Mouse (Mus musculus): ENCODE results near the gene Uqcrc2.
A peak's percentile ranks its signal among the peaks of the same experiment; 100 is the strongest.

The Uqcrc2 gene

DNA sequence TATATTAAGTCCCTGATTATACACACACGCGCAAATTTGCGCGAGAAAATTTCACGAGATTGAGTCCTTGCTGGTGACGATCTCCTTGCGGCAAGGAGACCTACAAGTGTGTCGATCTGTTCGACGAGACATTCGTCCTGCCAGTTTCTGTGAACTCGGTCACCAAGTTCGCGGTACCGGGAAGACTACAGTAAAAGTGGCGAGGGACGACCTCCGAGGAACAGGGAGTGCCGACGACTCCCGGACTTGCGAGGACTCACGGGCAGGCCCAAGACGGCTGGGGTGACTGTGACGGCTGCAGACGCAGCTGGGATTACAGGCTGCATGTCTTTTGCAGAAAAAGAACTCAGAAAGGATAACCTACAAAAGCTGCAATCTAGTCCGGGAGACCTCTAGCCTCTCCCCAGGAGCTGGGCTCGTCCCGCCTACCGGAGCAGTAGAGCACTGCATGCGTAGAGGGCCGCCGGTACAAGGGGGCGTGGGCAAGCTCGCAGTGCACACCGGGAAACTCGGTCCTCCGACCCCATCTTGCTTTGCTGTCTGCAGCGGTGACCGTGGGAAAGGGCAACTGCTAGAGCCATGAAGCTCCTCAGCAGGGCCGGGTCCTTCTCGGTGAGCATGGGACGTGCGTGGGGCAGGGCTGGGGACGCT lies at the start of gene Uqcrc2:
Gene Uqcrc2, plus strand, starts transcription at position 466 of the 651 bp plus-strand sequence.
- peak; percentile 89 for DNase-seq

DNA sequence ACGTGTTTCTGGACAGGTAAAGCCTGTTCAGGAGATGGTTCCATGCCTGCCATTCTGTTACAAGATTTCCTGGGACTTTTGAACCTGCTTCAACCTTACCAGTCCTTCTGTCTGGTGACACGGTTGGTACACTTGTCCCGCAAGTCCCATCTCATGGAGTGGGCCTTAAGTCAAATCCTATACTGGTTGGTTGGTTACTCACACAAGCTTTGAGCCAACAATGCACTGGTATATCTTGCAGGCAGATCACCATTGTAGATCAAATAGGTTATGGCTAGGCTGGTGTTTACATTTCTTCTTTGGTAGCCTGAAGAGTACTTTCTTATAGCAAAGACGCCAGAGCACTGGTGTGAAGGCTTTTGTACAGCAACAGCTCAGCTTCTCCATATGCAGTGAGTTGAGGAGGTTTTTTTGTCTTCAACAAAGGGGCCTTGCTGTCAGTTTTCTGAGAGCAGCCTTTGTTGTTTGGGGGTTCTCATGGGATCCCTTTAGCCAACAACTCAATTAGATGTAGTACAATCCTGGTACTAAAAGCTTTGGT lies 37.7 kb upstream of the Uqcrc2 start:
- no peak for DNase-seq

DNA sequence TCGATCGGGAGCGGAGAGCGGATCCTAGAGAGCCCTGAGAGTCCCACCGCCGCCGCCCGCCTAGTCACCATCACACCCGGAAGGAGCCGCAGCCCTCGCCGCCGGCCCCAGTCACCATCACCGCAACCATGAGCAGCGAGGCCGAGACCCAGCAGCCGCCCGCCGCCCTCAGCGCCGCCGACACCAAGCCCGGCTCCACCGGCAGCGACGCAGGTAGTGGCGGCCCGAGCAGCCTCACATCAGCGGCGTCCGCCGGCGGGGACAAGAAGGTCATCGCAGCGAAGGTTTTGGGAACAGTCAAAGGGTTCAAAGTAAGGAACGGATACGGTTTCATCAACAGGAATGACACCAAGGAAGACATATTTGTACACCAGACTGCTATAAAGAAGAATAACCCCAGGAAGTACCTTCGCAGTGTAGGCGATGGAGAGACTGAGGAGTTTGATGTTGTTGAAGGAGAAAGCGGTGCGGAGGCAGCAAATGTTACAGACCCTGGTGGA lies 37.2 kb upstream of the Uqcrc2 start:
- peak; percentile 0 for DNase-seq

DNA sequence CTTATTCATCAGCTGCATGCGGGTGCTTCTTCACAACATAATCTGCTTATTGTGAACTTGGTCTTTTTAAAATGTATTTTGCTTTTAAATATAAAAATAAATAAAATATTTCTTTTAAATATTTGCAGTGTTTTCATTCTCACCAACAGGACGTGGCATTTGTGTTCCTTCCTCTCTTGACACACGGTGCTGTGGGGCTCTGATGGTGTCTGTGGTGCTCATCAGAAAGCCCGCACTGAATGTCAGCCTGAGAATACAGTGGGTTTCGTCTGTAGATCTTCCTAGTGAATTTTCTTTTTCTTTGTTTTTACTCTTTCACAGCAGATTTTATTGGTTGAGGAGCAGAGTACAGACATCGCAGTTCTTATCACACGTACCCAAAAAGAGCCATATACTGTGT lies 36.6 kb upstream of the Uqcrc2 start:
- no peak for DNase-seq

DNA sequence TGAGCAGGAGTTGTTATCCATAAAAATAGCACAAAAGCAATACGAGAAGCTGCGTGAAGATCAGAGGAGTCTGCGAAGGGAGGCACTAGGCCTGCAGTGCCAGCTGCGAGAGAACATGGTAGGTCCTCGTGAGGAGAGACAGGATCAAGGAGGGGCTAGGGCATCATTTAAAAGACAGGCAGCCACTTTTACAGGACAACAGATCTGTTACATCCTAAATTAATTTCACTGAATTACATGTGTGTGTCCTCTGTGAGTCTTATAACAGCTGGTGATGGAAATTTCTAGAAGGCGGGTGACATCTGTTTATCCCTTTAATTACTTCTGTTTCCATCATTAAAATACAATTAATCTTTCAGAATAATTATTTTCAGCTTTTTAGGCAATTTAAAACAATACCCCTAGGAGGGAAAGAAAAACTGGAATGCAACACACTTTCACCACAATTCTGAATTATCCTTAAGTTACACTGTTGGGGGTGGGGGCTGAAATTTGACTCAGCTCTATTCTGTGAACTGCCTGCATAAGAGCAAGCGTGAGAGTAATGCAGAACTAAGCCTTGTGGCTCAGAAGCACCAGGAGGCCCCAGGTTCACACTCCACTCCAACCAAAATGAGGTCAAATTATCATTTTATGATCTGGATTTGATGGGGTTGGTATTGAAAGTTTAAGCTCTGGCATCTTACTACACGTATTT lies 14.8 kb upstream of the Uqcrc2 start:
- DNase-seq, result no peak

DNA sequence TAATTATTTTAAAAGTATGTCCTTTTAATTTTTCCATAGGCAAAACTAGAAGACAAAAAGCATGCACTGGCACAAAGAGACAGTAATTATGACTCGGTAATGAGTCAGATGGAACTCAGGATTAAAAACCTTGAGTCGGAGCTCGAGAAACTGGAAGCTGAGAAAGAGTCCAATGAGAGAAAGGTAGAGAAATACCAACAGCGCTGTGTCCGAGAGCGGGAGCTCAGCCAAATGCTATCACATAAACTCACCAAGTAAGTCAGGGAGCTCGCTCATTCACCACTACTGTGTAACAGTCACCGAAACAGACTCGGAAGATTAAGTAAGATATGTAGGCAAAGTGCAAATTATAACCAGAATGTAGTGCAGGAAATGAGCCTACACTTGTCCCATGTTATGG lies 14.1 kb upstream of the Uqcrc2 start:
- no peak for DNase-seq

DNA sequence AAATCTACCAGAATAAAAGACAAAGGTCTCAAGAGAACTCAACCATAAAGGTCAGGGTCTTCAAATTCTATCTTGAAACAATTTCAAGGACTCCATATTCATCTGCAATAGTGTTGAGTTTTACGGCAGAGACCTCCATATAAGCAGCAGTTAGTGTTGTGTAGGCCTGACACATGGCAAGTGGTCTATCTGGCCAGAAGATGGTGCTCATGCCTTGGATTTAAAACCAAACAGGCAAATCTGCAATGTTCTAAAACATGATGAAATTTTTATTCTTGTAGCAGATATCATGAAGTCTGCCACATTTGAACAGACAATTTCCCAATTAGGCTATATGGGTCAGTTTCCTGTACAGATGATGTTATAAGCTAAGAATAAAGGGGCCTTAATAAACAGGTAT lies 2.5 kb upstream of the Uqcrc2 start:
- peak; percentile 38 for DNase-seq

DNA sequence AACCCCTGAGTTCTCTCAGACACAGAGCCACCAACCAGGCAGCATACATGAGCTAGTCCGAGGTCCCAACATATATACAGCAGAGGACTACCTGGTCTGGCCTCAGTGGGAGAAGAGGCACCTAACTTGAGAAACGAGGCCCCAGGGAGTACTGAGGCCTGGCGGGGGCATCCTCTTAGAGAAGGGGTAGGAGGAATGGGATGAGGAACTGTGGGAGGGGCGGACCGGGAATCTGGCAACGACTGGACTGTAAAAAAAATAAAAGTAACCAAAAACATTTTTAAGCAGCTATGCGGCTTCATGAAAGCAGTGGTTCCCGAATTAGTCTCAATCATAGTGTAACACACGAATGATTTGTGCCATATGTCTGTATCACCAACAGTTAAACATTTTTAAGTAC lies 675 bp upstream of the Uqcrc2 start:
- peak; percentile 3 for DNase-seq

DNA sequence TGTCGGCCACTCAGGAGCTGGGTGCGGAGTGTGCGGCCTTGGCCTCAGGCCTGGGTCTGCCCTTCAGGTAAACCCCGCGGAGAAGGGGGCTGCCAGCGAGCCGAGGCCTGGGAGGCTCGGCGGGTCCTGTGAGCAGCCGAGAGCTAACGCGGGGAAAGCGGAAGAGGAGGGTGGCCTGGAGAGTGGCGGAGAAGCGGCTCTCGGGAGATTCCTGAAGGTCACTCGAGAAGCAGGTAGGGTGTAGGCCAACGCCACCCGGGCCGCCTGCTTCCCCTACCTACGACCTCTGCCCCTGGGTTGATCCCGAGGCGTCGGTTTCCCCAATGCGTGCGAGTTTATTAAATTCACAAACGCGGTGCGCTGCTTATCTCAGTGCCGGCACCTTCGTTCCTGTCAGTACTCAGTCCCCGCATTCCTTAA lies 396 bp downstream of the Uqcrc2 start:
- no peak for DNase-seq

DNA sequence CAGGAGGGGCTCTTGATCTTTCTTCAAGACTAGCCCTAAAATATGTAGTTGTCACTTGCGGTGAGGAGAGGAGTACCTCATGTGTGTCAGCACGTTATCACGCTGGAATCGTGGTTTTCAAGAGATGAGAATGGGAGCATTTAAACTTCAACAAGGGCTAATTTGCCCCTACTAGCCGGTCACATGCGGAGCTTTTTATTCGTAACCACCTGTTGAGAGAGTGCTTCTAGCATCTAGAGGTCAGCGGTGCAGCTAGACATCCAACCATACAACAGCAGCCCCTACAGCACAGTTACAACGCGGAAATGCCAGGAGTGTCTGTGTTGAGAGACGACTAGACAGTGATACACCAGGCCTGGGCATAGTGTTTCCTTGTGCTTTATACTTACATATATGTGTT lies 845 bp downstream of the Uqcrc2 start:
- no peak for DNase-seq

DNA sequence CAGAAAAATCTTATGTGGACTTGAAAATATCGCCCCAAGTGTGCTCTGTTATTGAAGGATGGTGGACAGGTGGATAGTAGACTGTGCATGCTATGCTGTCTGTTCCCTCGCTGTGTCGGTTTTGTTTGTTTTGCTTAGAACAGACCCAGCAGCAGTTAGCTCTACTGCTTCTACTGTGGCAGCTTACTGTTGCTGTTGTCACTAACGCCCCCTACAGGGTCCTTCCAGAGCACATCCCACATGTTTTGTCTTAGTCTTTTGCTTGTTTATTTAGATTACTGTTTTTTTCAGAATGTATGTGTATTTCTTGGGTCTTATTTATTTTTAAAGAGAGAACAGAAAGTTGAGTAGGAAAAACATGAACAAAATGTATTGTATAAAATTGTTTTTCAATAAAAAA lies 8.2 kb downstream of the Uqcrc2 start:
- DNase-seq, result peak; percentile 18

DNA sequence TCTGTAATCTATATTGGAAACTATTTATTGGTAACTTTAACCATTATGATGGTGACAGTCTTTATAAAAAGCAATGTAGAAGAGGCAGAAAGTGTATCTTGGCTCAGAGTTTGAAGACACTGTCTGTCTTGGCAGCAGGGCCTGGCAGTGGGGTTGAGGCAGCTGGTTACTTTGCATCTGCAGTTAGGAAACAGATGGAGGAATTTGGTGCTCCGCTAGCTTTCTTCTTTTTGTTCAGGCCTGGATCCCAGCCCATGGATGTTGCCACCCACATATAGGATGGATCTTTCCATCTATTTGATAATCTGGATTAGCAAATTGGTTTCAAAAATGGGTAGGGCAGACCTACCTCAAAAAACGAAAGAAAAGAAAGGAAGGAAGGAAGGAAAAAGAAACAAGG lies 12.9 kb downstream of the Uqcrc2 start:
- no peak for DNase-seq

DNA sequence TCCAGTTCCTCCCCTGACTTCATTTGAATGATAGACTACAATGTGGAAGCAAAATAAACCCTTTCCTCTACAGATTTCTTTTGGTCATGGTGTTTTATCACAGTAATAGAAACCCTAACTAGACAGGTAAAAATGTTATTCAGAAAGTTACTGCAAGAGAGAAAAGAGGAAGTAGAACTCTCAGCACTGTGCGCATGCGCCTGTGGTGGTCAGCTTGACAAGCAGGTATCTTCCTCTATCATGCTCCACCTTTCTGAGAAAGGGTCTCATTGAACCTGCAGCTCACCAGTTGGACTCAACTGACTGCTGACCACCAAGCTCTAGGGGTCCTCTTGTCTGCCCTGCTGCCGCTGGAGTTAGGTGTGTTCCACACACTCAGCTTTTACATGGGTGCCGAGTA lies 27.1 kb downstream of the Uqcrc2 start:
- DNase-seq, result no peak

DNA sequence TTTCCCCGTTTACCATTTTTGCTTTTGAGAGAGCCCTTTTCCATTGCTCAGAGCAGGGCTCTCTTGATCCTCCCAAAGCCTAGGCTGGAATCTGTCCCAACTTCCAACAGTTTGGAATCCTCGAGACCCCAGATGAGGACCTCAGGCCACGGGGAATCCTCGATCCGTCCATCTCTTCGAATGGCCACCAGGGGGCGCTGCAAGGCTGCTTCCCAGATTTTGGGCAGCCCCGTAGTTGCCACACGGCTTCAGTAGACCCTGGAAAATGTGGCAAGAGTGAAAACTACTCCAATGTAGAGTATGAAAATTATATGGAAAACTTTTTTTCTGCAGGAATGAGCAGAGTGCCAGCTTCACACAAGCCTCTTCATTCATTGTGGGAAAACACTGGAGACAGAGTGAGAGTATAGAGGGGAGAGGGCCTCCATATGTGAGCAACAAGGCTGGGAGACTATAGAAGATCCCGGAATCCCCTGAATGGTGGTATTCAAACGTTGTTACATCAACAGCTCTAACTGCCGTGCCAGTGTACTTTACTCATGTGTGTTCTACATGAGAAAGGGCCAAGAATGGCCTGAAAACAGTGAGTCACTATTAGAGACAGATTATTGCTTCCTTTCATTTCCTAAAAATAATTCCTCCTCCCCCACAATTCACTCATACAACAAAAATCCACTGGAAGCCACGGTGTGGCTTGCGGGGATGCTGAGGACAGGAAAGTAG lies 35.3 kb downstream of the Uqcrc2 start, which contains the start of gene Pdzd9:
Gene Pdzd9, minus strand, starts transcription at position 191 of the 723 bp plus-strand sequence.
- DNase-seq, result peak; percentile 74

DNA sequence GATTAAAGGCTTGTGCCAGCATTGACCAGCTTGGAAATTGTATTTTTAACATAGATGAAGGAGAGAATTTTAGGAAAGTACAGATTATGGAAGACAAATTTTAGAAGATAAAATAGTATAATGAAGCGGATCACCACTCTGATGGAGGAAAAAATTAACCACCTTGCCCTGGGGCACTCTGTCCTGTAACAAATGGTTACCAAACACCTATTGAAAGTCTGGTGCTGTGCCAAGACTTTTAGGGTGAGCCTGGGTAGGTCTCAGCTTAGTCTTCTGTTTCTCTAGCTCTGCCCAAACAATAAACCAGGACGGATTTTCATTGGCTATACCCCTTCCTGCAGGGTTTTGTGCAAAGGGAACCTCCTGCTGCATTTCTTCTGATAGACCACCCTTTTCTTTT lies 36.3 kb downstream of the Uqcrc2 start:
- DNase-seq, result no peak

DNA sequence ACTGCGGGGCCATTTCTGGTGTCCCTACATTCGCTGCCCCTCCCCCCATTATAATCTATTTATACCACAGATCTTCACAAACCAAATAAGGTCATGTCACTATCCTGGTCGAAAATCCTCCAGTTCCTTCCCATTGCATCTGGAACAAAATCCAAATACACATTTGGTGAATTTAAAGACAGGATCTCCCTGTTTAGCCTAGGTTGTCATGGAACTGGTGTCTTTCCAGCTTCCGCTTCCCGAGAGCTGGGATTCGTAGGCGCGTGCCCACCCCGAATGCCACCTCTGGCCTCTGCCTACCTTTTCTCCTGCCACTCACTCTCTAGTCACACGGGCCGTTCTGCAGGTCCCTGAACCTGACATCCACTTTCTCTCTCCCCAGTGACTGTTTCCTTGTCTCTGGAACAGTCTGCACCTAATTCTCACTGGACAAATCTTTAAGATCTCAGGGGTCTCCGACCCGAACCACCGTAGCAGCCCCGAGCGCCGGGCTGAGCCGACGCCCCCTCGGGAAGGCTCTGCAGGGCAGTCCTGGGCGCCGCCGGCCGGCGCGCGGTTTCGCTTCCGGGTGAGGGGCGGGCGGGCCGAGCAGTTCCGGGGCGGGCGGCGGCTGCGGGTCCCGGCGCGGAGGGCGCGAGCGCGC lies 42.1 kb downstream of the Uqcrc2 start, which contains the start of gene Mosmo:
Gene Mosmo, plus strand, starts transcription at position 618 of the 643 bp plus-strand sequence.
- peak; percentile 63 for DNase-seq

DNA sequence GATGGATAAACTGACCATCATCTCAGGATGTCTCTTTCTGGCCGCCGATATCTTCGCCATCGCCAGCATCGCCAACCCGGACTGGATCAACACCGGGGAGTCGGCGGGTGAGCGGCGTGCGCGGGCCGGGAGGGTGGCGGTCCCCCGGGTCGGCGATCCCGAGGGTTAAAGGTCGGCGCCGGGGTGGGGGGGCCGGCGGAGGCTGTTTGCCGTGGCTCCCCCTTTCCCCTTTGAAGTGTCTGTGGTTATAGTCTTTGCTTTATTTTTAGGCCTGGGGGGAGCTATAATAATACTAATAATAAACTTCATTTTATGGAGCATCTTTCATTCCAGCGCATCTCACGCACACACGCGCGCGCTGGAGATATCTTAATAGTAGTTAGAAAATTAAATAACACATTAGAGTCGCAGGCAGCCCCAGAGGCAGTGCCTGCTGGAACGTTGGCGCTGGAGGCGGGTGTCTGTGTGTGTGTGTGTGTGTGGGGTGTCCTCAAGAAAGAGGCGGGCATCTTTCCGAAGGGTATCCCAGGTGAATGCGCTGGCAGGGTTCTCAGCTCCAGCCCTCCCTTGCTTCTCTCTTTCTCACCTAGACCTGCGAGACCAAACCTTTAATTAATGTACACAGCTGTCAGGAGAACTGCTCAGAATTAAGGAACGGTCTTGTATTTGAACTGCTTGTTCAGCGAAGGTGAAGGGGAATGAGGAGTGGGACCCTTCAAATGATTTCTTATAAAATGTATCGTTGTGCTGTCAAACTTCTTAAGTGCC lies 43.0 kb downstream of the Uqcrc2 start:
- DNase-seq, result peak; percentile 29

DNA sequence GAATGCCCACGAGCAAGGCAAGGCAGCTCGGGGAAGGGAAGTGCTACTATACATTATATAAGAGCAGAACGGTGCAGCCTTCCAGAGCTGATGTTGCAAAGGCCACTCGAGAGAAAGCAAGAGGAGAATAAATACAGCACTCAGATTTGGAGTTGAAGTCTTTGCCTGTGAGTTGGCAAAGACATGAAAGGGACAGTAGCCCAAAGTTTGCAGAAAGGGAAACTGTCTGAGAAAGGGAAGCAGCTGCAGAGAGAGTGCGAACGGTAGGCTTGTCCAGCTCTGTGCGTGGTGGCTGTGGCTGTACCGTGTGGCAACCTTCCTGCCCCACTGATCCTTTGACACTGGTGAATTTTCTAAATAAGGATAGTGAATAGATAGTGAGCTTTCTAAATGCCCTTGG lies 44.0 kb downstream of the Uqcrc2 start:
- DNase-seq, result peak; percentile 46

DNA sequence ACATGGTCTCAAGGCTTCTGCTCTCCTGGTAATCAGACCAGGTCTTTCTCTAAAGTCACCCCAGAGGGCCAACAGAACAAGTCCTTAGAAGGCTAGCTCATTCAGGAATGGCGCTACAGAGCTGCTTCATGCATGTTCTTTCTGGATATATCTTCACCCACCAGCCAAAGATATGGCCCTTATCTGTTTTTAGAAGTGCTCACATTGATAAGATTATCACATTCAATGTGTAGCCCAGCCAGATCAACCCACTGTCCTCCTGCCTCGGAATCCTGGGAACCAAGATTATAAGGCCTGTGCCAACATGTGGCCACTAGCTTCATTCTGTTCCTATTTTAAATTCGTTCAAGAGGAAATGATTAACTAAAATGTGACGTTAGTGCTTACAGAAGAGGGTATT lies 47.0 kb downstream of the Uqcrc2 start:
- no peak for DNase-seq

DNA sequence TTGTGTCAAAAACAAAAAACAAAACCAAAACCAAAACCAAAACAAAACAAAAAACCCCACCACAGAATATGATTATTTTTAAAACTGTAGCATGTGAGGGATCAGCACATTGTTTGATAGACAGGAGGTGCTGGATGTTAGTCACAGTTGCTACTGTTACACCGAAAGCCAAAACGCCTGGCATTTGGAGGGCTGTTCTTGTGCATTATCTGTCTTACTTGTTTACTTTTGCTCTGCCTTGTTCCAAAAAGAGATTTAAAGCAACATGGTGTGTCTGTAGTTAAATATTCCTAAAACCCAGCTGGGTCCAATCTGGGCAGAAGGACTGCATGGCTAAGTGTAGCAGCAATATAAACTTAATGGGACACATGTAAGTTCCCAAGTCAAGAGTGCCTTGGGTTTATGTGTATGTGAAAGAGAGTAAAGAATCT lies 49.8 kb downstream of the Uqcrc2 start:
- DNase-seq, result peak; percentile 8

DNA sequence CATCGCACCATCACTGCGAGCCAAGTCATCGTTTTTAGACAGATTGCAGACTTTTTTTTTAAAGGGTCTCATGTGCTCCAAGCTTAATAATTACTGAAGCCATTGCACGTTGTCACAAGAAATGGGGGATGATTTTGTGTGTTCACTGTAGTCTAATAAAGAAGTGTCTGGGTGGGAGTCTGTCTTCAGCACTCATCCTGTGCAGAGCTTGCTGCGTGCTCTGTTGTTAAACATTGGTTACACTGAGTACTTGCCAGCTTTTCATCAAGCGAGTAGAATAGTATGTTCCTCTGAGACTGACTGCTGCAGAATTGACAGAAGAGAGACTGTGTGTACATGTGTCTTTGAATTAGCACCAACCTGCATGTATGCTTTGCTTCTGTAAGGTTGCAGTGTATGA lies 50.3 kb downstream of the Uqcrc2 start:
- DNase-seq, result no peak

DNA sequence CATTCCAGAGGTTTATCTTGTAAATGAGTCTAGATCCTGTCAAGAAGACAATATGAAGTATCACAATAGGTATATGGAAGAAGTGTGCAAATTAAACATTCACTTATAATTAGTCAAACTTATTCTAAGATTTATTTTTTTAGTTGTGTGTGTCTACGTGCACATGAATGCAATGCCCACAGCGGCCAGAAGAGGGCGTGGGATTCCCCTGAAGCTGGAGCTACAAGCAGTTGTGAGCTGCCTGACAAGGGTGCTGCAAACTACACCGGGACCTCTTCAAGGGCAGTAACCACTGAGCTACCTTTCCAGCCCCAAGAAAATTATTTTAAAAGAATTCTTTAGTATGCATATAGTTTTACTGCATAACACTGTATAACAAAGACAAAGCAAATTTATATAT lies 55.7 kb downstream of the Uqcrc2 start:
- DNase-seq, result no peak
